Mouse (Mus musculus) 416B (cell line): ENCODE measurements at regions not wholly inside any gene's neighbourhood (a gene's known extent, or its start where the extent isn't known, plus 50 kb on each side); places are given as distances from the start of the nearest gene placed in this dataset.

Experiments used
- DNase-seq: peaks from one replicate; pipeline ENCODE4 v3.0.0; 2011; ENCODE audit warnings: low read depth

- DNase-seq, result no peak
These were observed 81.4 kb downstream of the Fscb start for GRCm38 (mm10) chr12:64393106-64393505.

- no peak for DNase-seq
These were observed 84.6 kb downstream of the Fscb start for GRCm38 (mm10) chr12:64389766-64390445.

- DNase-seq, result no peak
These were observed 109.5 kb downstream of the Fscb start for GRCm38 (mm10) chr12:64364941-64365340.

- peak; percentile 25 for DNase-seq
These were observed 112.8 kb downstream of the Fscb start for GRCm38 (mm10) chr12:64361592-64362116.

- DNase-seq, result no peak
These were observed 113.8 kb downstream of the Fscb start for GRCm38 (mm10) chr12:64360698-64361097.

GRCm38 (mm10) chr12:64343745-64344144 lies 130.7 kb downstream of the Fscb start:
- no peak for DNase-seq

GRCm38 (mm10) chr12:64335167-64335566 lies 139.3 kb downstream of the Fscb start:
- DNase-seq, result no peak
